Mouse (Mus musculus): Measurements from ENCODE around the gene Omt2b. TPM values are rescaled to one million over a fixed set of nuclear protein-coding genes. Genes with fewer than 3 reads are reported as not detected.
"Not testable (repeated sequence)": the region's sequence is repeated elsewhere in the genome, so short reads cannot be mapped to it uniquely, and the experiment has no call there.

Omt2b gene
- total RNA-seq (2017): not detected in 2 replicates

- ATAC-seq (replicated peaks; ENCODE audit: low read depth, poor library complexity, severe bottlenecking): not testable (repeated sequence)
Observed at GRCm38 (mm10) chr9:78327289-78327688, at the start of gene Omt2b. Gene Omt2b (plus strand): TSS chr9:78327589.

- ATAC-seq (replicated peaks; ENCODE audit: low read depth, poor library complexity, severe bottlenecking): not testable (repeated sequence)
Observed at GRCm38 (mm10) chr9:78282002-78282711, 45.2 kb upstream of the Omt2b start.

- ATAC-seq (replicated peaks; ENCODE audit: low read depth, poor library complexity, severe bottlenecking): not testable (repeated sequence)
Observed at GRCm38 (mm10) chr9:78289063-78289462, 38.3 kb upstream of the Omt2b start.

GRCm38 (mm10) chr9:78289723-78290122, 37.7 kb upstream of the Omt2b start, which contains the start of gene Gm10639:
Gene Gm10639 (plus strand): TSS chr9:78289923.
- not testable (repeated sequence) for ATAC-seq (replicated peaks; ENCODE audit: low read depth, poor library complexity, severe bottlenecking)

GRCm38 (mm10) chr9:78292462-78292861, 34.9 kb upstream of the Omt2b start:
- ATAC-seq (replicated peaks; ENCODE audit: low read depth, poor library complexity, severe bottlenecking): not testable (repeated sequence)

DNA sequence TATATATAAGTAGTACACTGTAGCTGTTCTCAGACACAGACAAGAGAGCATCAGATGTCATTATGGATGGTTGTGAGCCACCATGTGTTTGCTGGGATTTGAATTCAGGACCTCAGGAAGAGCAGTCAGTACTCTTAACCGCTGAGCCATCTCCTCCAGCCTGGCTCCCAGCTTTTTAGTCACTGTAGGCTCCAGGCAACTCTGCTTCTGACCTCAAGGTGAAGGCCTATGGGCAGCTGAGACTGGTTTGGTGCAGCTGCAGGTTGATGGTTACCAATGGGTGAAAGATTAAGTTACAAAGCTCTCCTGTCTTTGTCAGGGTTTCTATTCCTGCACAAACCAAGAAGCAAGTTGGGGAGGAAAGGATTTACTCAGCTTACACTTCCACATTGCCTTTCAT, 33.7 kb upstream of the Omt2b start:
- not testable (repeated sequence) for ATAC-seq (replicated peaks; ENCODE audit: low read depth, poor library complexity, severe bottlenecking)

GRCm38 (mm10) chr9:78294781-78295180, 32.6 kb upstream of the Omt2b start:
- ATAC-seq (replicated peaks; ENCODE audit: low read depth, poor library complexity, severe bottlenecking): not testable (repeated sequence)

DNA sequence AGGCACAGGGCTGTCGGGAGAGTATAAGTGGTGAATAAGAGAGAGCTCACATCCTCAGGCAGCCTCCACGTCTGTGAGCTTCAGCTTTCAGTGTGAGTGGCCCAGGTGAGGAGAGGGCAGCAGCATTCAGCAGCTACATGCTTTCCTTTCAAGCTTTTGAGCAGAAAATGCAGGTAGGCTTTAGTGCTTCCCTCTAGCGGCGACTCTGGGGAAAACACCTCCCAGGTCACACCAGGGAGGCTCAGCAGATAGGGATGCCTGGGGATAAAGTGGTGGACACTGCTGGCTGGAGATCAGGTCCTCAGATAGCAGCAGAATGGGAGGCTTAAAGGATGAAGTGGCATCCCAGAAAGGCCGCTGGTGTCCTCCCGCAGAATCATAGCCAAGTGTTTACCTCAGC, 31.3 kb upstream of the Omt2b start:
- peak; percentile 76; the same call in 1 of the 2 replicates for ATAC-seq (replicated peaks; ENCODE audit: low read depth, poor library complexity, severe bottlenecking)

DNA sequence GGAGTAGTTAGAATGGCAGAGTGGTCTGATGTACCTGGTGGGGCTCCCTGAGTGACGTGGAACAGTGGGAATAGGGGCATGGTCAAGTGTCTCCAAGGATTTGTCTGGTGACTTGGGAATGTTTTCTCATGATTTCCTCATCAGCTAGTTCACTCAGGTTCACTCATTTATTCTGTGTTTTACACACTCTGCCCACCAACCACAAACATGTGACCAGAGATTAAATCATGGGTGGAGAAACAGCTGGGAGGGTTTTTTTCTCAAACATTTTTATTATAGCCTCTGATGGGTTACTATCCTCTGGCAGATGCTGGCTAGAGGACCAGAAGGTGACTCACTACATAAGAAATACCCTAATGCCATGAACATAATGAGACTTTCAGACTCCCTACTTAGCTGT, 29.2 kb upstream of the Omt2b start:
- ATAC-seq (replicated peaks; ENCODE audit: low read depth, poor library complexity, severe bottlenecking): no peak

GRCm38 (mm10) chr9:78299143-78299542, 28.2 kb upstream of the Omt2b start:
- not testable (repeated sequence) for ATAC-seq (replicated peaks; ENCODE audit: low read depth, poor library complexity, severe bottlenecking)

- not testable (repeated sequence) for ATAC-seq (replicated peaks; ENCODE audit: low read depth, poor library complexity, severe bottlenecking)
Observed at GRCm38 (mm10) chr9:78308122-78308521, 19.3 kb upstream of the Omt2b start.

DNA sequence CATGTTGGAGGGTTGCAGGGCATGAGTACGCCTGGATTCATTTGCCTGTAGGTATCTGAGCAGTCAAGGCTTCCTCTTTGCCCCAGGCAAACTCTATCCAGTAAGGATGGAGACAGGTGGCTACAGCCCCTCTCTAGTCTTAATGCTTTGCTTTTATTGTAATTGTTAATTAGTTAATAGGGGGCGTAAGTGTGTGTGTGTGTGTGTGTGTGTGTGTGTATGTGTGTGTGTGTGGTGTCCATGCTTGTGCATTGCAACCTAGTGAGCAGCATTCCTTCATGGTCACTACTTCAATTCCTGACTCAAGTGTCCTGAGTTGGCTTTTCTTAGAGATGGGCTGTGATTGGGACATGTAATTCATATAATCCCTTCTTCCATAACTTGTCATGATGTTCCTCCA, 12.7 kb upstream of the Omt2b start, which contains the start of gene Omt2a:
Gene Omt2a, minus strand, starts transcription at position 101 of the 400 bp plus-strand sequence.
- no peak for ATAC-seq (replicated peaks; ENCODE audit: low read depth, poor library complexity, severe bottlenecking)

GRCm38 (mm10) chr9:78319499-78319898, 7.9 kb upstream of the Omt2b start:
- no peak for ATAC-seq (replicated peaks; ENCODE audit: low read depth, poor library complexity, severe bottlenecking)

DNA sequence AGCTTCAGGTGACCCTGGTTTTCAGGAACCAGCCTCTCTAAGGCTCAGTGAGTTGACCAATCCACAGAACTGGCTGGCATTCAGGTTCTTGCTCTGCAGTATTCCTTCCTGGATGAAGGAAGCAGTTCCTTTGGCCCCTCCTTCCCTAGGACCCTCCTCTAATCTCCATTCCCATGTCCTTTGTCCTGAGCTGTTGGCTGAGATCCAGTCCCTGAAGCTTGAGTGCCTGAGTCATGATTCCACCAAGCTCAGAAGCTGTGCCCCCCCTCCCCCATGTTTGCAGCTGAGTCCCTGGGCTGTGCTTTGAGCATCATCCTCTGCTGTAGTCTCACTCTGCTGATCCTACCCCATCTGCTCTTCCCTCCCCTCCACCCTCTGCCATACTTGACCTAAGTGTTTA, 9.7 kb downstream of the Omt2b start:
- not testable (repeated sequence) for ATAC-seq (replicated peaks; ENCODE audit: low read depth, poor library complexity, severe bottlenecking)

- ATAC-seq (replicated peaks; ENCODE audit: low read depth, poor library complexity, severe bottlenecking): peak; percentile 80; the same call in 1 of the 2 replicates
Observed at GRCm38 (mm10) chr9:78340324-78340723, 12.9 kb downstream of the Omt2b start.

DNA sequence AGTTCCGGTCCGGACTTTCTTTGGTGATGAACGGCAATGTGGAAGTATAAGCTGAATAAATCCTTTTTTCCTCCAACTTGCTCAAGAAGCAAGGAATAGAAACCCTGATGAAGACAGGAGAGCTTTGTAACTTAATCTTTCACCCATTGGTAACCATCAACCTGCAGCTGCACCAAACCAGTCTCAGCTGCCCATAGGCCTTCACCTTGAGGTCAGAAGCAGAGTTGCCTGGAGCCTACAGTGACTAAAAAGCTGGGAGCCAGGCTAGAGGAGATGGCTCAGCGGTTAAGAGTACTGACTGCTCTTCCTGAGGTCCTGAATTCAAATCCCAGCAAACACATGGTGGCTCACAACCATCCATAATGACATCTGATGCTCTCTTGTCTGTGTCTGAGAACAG, 15.1 kb downstream of the Omt2b start:
- not testable (repeated sequence) for ATAC-seq (replicated peaks; ENCODE audit: low read depth, poor library complexity, severe bottlenecking)

GRCm38 (mm10) chr9:78343055-78343454, 15.7 kb downstream of the Omt2b start:
- not testable (repeated sequence) for ATAC-seq (replicated peaks; ENCODE audit: low read depth, poor library complexity, severe bottlenecking)

DNA sequence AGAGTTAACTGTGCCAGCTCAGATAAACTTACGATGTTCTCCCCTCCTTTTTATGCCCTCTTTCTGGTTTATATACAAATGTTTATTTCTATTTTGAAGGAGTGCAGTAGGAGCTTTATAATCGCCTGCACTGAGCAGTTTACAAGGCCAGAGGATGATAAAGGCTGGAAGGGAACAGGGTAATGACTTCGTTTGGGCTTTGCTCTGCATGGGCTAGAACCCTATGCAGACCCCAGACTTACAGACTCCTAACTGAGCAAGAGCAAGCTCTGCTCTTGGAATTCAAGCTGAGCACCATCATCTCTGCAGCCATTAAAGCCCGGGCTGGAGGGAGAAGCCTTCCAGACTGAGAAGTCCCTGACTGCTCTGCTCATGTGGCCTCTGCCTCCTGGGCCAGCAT, 17.8 kb downstream of the Omt2b start:
- not testable (repeated sequence) for ATAC-seq (replicated peaks; ENCODE audit: low read depth, poor library complexity, severe bottlenecking)

- peak; percentile 34; the same call in 1 of the 2 replicates for ATAC-seq (replicated peaks; ENCODE audit: low read depth, poor library complexity, severe bottlenecking)
Observed at GRCm38 (mm10) chr9:78347004-78347403, 19.6 kb downstream of the Omt2b start.

GRCm38 (mm10) chr9:78348206-78349004, 21.0 kb downstream of the Omt2b start:
- ATAC-seq (replicated peaks; ENCODE audit: low read depth, poor library complexity, severe bottlenecking): not testable (repeated sequence)

- ATAC-seq (replicated peaks; ENCODE audit: low read depth, poor library complexity, severe bottlenecking): not testable (repeated sequence)
Observed at GRCm38 (mm10) chr9:78349141-78349540, 21.8 kb downstream of the Omt2b start.
